Mouse (Mus musculus) CH12.LX (cell line): Measurements from ENCODE around the gene Adgrg5. TPM values are rescaled to one million over a fixed set of nuclear protein-coding genes. Genes with fewer than 3 reads are reported as not detected.

Experiments
- DNase-seq: peaks from one replicate; pipeline ENCODE4 v3.0.0-alpha.2; 2013; ENCODE audit errors: extremely low read depth
- H3K27ac ChIP-seq: 2 replicates; pipeline ENCODE4 v1.5.1; 2012; ENCODE audit warnings: low read depth, mild to moderate bottlenecking, control low read depth, moderate library complexity; ENCODE audit not compliant: insufficient read depth
- H3K27me3 ChIP-seq: replicated peaks from 2 replicates; pipeline ENCODE3; 2012; ENCODE audit warnings: inconsistent platforms
- H3K36me3 ChIP-seq, 2 experiments: replicated peaks in 1 of 2; 2 replicates each; pipeline versions ENCODE3 to v1.6.1; 2012; ENCODE audit warnings: inconsistent platforms in 1 of 2, low read length in 1 of 2, mild to moderate bottlenecking in 1 of 2, mixed read lengths in 1 of 2, moderate library complexity in 1 of 2; ENCODE audit not compliant: control insufficient read depth in 1 of 2, insufficient read depth in 1 of 2
- H3K4me1 ChIP-seq, 2 experiments: 2 replicates each; pipeline ENCODE4 v1.6.1; 2012; ENCODE audit warnings: inconsistent platforms in 1 of 2, moderate library complexity in 1 of 2; ENCODE audit not compliant: insufficient read depth in 2 of 2, control insufficient read depth in 1 of 2
- H3K4me2 ChIP-seq: 2 replicates; pipeline ENCODE4 v1.6.1; 2012; ENCODE audit warnings: low read depth, mild to moderate bottlenecking, control low read depth; ENCODE audit not compliant: poor library complexity, insufficient read depth, severe bottlenecking
- H3K4me3 ChIP-seq, 3 experiments: fragments of 150-350 bp in 1 of 3; sonication (generic) in 1 of 3; replicated peaks in 1 of 3; 2 replicates each; pipeline versions ENCODE3 to v1.5.1; 2011 to 2012; ENCODE audit warnings: low read depth in 2 of 3, low read length in 2 of 3, mild to moderate bottlenecking in 2 of 3, moderate library complexity in 2 of 3, control low read depth in 1 of 3, improper control_type of control experiment in 1 of 3, inconsistent platforms in 1 of 3, mixed read lengths in 1 of 3; ENCODE audit not compliant: poor library complexity in 1 of 3
- H3K79me2 ChIP-seq: replicated peaks from 2 replicates; pipeline ENCODE4 v1.6.1; 2012; ENCODE audit warnings: mild to moderate bottlenecking, moderate library complexity; ENCODE audit not compliant: control insufficient read depth, poor library complexity, insufficient read depth, severe bottlenecking; ENCODE audit errors: extremely low read depth
- H3K9ac ChIP-seq: 2 replicates; pipeline ENCODE4 v1.6.1; 2012; ENCODE audit warnings: low read depth, mild to moderate bottlenecking, control low read depth, moderate library complexity; ENCODE audit not compliant: insufficient read depth
- H3K9me3 ChIP-seq: replicated peaks from 2 replicates; pipeline ENCODE3; 2012; ENCODE audit warnings: low read length, inconsistent platforms, mixed read lengths
- BHLHE40 ChIP-seq: IDR thresholded peaks from 2 replicates; pipeline ENCODE4 v1.6.1; 2011; ENCODE audit warnings: mild to moderate bottlenecking, low read depth, low read length, improper control_type of control experiment
- CHD1 ChIP-seq: IDR thresholded peaks from 2 replicates; pipeline ENCODE4 v1.6.1; 2012; ENCODE audit warnings: low read depth, low read length, improper control_type of control experiment, inconsistent platforms
- CHD2 ChIP-seq: IDR thresholded peaks from 2 replicates; pipeline ENCODE4 v1.6.1; 2011; ENCODE audit warnings: low read length, improper control_type of control experiment
- CTCF ChIP-seq, 2 experiments: IDR thresholded peaks in 1 of 2; conservative IDR thresholded peaks in 1 of 2; 2 replicates each; pipeline ENCODE4 v1.5.1; 2011 to 2012; ENCODE audit warnings: low read depth in 2 of 2, low read length in 2 of 2, improper control_type of control experiment in 1 of 2, inconsistent platforms in 1 of 2, mild to moderate bottlenecking in 1 of 2, moderate library complexity in 1 of 2
- E2F4 ChIP-seq: IDR thresholded peaks from 2 replicates; pipeline ENCODE4 v1.6.1; 2011; ENCODE audit warnings: low read depth, low read length, improper control_type of control experiment; ENCODE audit not compliant: insufficient replicate concordance
- ELF1 ChIP-seq: IDR thresholded peaks from 2 replicates; pipeline ENCODE4 v1.6.1; 2014; ENCODE audit warnings: low read depth, mild to moderate bottlenecking, inconsistent platforms, low read length, improper control_type of control experiment
- ETS1 ChIP-seq: conservative IDR thresholded peaks from 2 replicates; pipeline ENCODE4 v1.6.1; 2012; ENCODE audit warnings: low read depth, mild to moderate bottlenecking, inconsistent platforms, low read length, improper control_type of control experiment, moderate library complexity
- JUN ChIP-seq: IDR thresholded peaks from 2 replicates; pipeline ENCODE4 v1.6.1; 2011; ENCODE audit warnings: low read depth, mild to moderate bottlenecking, low read length, improper control_type of control experiment, moderate library complexity; ENCODE audit not compliant: insufficient read depth
- JUND ChIP-seq: conservative IDR thresholded peaks from 2 replicates; pipeline ENCODE4 v1.6.1; 2011; ENCODE audit warnings: low read depth, low read length, improper control_type of control experiment
- MAFK ChIP-seq: IDR thresholded peaks from 2 replicates; pipeline ENCODE4 v1.6.1; 2011; ENCODE audit warnings: low read length, improper control_type of control experiment; ENCODE audit not compliant: insufficient replicate concordance
- MAX ChIP-seq: IDR thresholded peaks from 2 replicates; pipeline ENCODE4 v1.6.1; 2011; ENCODE audit warnings: low read length, improper control_type of control experiment
- NELFE ChIP-seq: IDR thresholded peaks from 2 replicates; pipeline ENCODE4 v1.6.1; 2011; ENCODE audit warnings: low read depth, low read length, improper control_type of control experiment
- NRF1 ChIP-seq: IDR thresholded peaks from 2 replicates; pipeline ENCODE4 v1.6.1; 2014; ENCODE audit warnings: low read depth, mild to moderate bottlenecking, inconsistent platforms, low read length, improper control_type of control experiment, moderate library complexity
- POLR2A ChIP-seq: IDR thresholded peaks from 2 replicates; pipeline ENCODE4 v1.6.1; 2011; ENCODE audit warnings: low read depth, mild to moderate bottlenecking, improper control_type of control experiment, low read length
- POLR2AphosphoS2 ChIP-seq: IDR thresholded peaks from 2 replicates; pipeline ENCODE4 v1.6.1; 2011; ENCODE audit warnings: low read depth, low read length, improper control_type of control experiment
- RAD21 ChIP-seq: IDR thresholded peaks from 2 replicates; pipeline ENCODE4 v1.6.1; 2011; ENCODE audit warnings: low read depth, mild to moderate bottlenecking, low read length, improper control_type of control experiment, moderate library complexity
- UBTF ChIP-seq: IDR thresholded peaks from 2 replicates; pipeline ENCODE4 v1.6.1; 2012; ENCODE audit warnings: low read depth, mild to moderate bottlenecking, inconsistent platforms, low read length, improper control_type of control experiment, moderate library complexity
- USF1 ChIP-seq: IDR thresholded peaks from 2 replicates; pipeline ENCODE4 v1.6.1; 2014; ENCODE audit warnings: low read depth, mild to moderate bottlenecking, inconsistent platforms, low read length, improper control_type of control experiment
- ZKSCAN1 ChIP-seq: IDR thresholded peaks from 2 replicates; pipeline ENCODE4 v1.6.1; 2012; ENCODE audit warnings: low read depth, inconsistent platforms, low read length, improper control_type of control experiment, borderline replicate concordance
- ZMIZ1 ChIP-seq: IDR thresholded peaks from 2 replicates; pipeline ENCODE4 v1.6.1; 2012; ENCODE audit warnings: low read depth, mild to moderate bottlenecking, inconsistent platforms, low read length, improper control_type of control experiment
- dilution Hi-C: fragments of 300-500 bp; cut with MboI; formaldehyde crosslinking; loops from 2 replicates; pipeline ENCODE4 v1.14.3; 2020; ENCODE audit warnings: low sequenced_read_pairs; ENCODE audit not compliant: extremely low pct_unique_long_range_greater_than_20kb, extremely low pct_ligation_motif_present
- in situ Hi-C: fragments of 300-500 bp; cut with MboI; formaldehyde crosslinking; loops from 3 replicates; pipeline ENCODE4 v1.14.3; 2019; ENCODE audit warnings: low sequenced_read_pairs, low pct_ligation_motif_present, low pct_unique_long_range_greater_than_20kb, mixed read lengths
- polyA plus RNA-seq: library from polyadenylated mRNA; unstranded; fragments of >175 nt; gene quantifications from 2 replicates; pipeline ENCODE4 v1.2.1, GENCODE M21; 2012; ENCODE audit warnings: low read depth; ENCODE audit not compliant: insufficient read length
- total RNA-seq, 2 experiments: library from RNA; depleted of rRNA; stranded (reverse); fragments of 300-350 nt in 1 of 2; fragments of >200 nt in 1 of 2; gene quantifications; 2 replicates each; pipeline ENCODE4 v1.2.3; 2012 to 2014

Adgrg5 gene
- total and polyA plus RNA-seq, 3 experiments = 0.81 to 10.0 (median 6.9) TPM

DNA sequence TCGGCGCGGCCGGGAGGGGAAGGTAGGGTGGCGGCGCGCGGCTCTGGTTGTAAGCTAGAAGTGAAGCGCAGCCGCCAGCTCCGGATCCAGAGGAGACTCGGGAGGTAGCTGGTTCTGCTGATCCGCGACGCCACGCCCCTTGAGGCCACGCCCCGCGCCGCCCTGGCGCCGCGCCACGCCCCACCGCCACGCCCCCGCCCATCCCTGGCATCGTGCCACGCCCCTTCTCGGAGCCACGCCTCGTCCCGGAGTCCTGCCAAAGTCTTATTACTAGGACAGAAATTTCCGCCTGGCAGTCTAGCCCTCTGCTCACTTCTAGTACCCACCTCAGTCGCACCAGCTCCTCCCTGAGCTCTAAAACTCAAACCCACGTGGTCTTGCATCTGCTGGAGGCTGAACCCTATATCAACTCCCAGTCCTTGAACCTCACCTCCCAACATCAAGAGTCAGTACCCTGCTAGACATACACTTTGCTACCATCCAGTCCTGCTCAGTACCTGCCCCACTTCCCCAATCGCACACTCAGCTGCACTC, 47.2 kb upstream of the Adgrg5 start, which contains the start of gene Dok4 (continued):
- TF ChIP-seq ETS1 = no peak
- peak; percentile 47; the same call in 1 of the 2 replicates for TF ChIP-seq NRF1
- no peak for TF ChIP-seq ZMIZ1

GRCm38 (mm10) chr8:94876820-94877219, 46.7 kb upstream of the Adgrg5 start:
- Histone ChIP-seq H3K4me1 (peaks cover 8 to 36% of the 10 kb centered on the region in 2 experiments; a peak in 2 of 4 replicates), H3K36me3 (no peaks in the 10 kb centered on the region), H3K79me2 (no peaks in the 10 kb centered on the region), H3K27ac (no peak overlapping the region), H3K9me3 (no peaks in the 10 kb centered on the region), H3K9ac (no peak overlapping the region), H3K27me3 (peaks cover 17% of the 10 kb centered on the region), H3K4me3 (no peak overlapping the region), H3K4me2 (no peak overlapping the region)
- TF ChIP-seq JUND (no peak), ZMIZ1 (no peak)
- in situ Hi-C loops (no loop called here), dilution Hi-C loops (no loop called here)
- no peak for DNase-seq

DNA sequence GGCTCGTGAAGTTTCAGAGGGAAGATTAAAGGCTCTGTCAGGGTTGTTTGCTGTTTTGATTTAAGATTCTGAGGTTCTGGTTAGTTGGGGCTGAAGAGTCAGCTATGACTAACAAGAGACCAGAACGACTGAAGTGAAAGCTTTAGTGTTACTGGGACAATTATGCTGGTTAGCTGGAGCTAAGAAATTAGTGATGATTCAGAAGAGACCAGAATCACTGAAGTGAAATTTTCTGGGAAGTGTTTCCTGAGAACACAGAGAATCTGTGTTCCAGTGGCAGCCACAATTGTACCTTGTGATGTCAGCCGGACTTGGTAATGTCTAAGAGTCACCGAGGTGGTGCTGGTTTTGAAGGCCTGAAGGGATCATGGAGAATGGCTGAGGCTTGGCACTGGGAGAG, 42.8 kb upstream of the Adgrg5 start:
- Histone ChIP-seq H3K36me3 (no peaks in the 10 kb centered on the region), H3K4me3 (no peak overlapping the region), H3K4me1 (peaks cover 8 to 22% of the 10 kb centered on the region in 2 experiments; a peak in 2 of 4 replicates), H3K79me2 (no peaks in the 10 kb centered on the region), H3K27me3 (peaks cover 3% of the 10 kb centered on the region), H3K9me3 (no peaks in the 10 kb centered on the region), H3K4me2 (no peak overlapping the region), H3K9ac (no peak overlapping the region), H3K27ac (no peak overlapping the region)
- no peak for DNase-seq
- in situ Hi-C loops = no loop called here
- no peak for TF ChIP-seq UBTF
- TF ChIP-seq CHD1 = no peak
- no peak for TF ChIP-seq CTCF (conservative IDR thresholded peaks at IDR 0.05 in 1 of 2, IDR thresholded peaks at IDR 0.05 in 1 of 2; ENCODE audit: low read depth in 2 of 2, low read length in 2 of 2)
- TF ChIP-seq CHD2 = no peak
- no peak for TF ChIP-seq MAX
- no peak for TF ChIP-seq POLR2A
- TF ChIP-seq JUND = no peak
- TF ChIP-seq USF1 = no peak
- no peak for TF ChIP-seq POLR2AphosphoS2
- TF ChIP-seq ELF1 = no peak
- no peak for TF ChIP-seq BHLHE40
- TF ChIP-seq NELFE = no peak
- TF ChIP-seq JUN = no peak
- TF ChIP-seq E2F4 = no peak
- no peak for TF ChIP-seq MAFK
- no peak for TF ChIP-seq RAD21
- no peak for TF ChIP-seq ZKSCAN1
- dilution Hi-C loops = no loop called here
